Mouse (Mus musculus) hindbrain, embryonic 15.5 days (tissue): ENCODE results near the gene Hhipl1. TPM values are rescaled to one million over a fixed set of nuclear protein-coding genes. Genes with fewer than 3 reads are reported as not detected.

ENCODE experiments used
- ATAC-seq: fragments of 200-750 bp; cut with Nextera tagmentation; 2 replicates; pipeline ENCODE4 v1.8.0; 2017; ENCODE audit warnings: low read depth, moderate number of reproducible peaks, moderate TSS enrichment; ENCODE audit not compliant: low FRiP score
- H3K27ac ChIP-seq: fragments of 300-500 bp; sonication (generic); replicated peaks from 2 replicates; pipeline ENCODE4 v1.5.1; 2015; ENCODE audit warnings: mild to moderate bottlenecking, inconsistent platforms
- H3K27me3 ChIP-seq: fragments of 300-500 bp; sonication (generic); 2 replicates; pipeline ENCODE4 v1.6.1; 2015; ENCODE audit warnings: control low read depth, inconsistent platforms
- H3K36me3 ChIP-seq: fragments of 300-500 bp; sonication (generic); 2 replicates; pipeline ENCODE4 v1.6.1; 2015; ENCODE audit warnings: control low read depth, inconsistent platforms
- H3K4me1 ChIP-seq: fragments of 300-500 bp; sonication (generic); replicated peaks from 2 replicates; pipeline ENCODE4 v1.6.1; 2015; ENCODE audit warnings: control low read depth, inconsistent platforms
- H3K4me2 ChIP-seq: fragments of 300-500 bp; sonication (generic); 2 replicates; pipeline ENCODE4 v1.6.1; 2015; ENCODE audit warnings: moderate library complexity, mild to moderate bottlenecking, inconsistent platforms
- H3K4me3 ChIP-seq: fragments of 300-500 bp; sonication (generic); 2 replicates; pipeline ENCODE4 v1.5.1; 2015; ENCODE audit warnings: mild to moderate bottlenecking, inconsistent platforms
- H3K9ac ChIP-seq: fragments of 300-500 bp; sonication (generic); 2 replicates; pipeline ENCODE4 v1.6.1; 2015; ENCODE audit warnings: inconsistent platforms
- H3K9me3 ChIP-seq: fragments of 300-500 bp; sonication (generic); 2 replicates; pipeline ENCODE4 v1.6.1; 2016; ENCODE audit warnings: control low read depth, inconsistent platforms
- WGBS: fragments of 180-500 bp; shearing (Covaris S2); methylation state at CpG from one replicate; pipeline ENCODE4 v1.1.7; 2015; 5-methylcytosine and 5-hydroxymethylcytosine counted together
- polyA plus RNA-seq: library from polyadenylated mRNA; unstranded; fragments of >200 nt; fragmentation: Nextera tagmentation; extraction: Ambion mirVana; gene quantifications from 2 replicates; pipeline ENCODE4 v1.2.1, GENCODE M21; 2015

Gene Hhipl1
- polyA plus RNA-seq, 1 experiment from 2014 or later, result 2.7 TPM

GRCm38 (mm10) chr12:108271351-108272142, 34.5 kb upstream of the Hhipl1 start:
- WGBS, result 59% methylated on average over 16 of the region's 16 CpGs

DNA sequence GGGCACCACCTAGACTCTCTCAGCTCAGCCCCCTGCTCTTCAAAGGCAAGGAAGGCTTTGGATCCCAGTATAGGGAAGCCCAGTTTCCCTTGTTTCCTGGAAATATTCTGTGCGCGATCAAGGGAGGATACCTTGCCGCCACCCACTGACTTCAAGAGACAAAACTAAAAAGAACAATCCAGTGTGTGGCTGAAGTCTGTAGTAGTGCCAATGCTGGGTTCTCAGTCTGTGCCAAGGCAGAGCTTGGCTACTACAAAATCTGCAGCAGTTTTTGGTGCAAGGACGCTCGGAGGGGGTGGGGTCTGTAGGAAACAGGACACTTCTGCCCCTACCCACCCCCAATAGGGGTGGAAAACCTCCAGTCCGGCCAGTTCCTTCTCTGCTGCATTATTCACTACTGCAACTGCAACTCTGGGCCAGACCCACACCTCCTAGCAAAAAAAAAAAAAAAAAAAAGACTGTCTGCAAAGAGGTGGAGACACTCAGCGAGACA, 33.9 kb upstream of the Hhipl1 start:
- 42% methylated on average over 7 of the region's 7 CpGs for WGBS
- 0 out of 2 replicates have a peak overlapping the region, but pooled peaks have one; percentile 5 for H3K27ac ChIP-seq
- peaks cover 78% of the 10 kb centered on the region for H3K4me1 ChIP-seq
- H3K4me3 ChIP-seq, result peak overlapping the region; percentile 71
- H3K9me3 ChIP-seq, result no peaks in the 10 kb centered on the region
- no peak for ATAC-seq
- no peaks in the 10 kb centered on the region for H3K27me3 ChIP-seq
- peak overlapping the region; percentile 95 for H3K4me2 ChIP-seq
- H3K36me3 ChIP-seq, result no peaks in the 10 kb centered on the region
- H3K9ac ChIP-seq, result 0 out of 2 replicates have a peak overlapping the region, but pooled peaks have one; percentile 75

More at GRCm38 (mm10) chr12:108271351-108272142, 34.5 kb upstream of the Hhipl1 start:
- H3K4me1 ChIP-seq, result peaks cover 78% of the 10 kb centered on the region
- H3K27me3 ChIP-seq, result no peaks in the 10 kb centered on the region
- H3K36me3 ChIP-seq, result no peaks in the 10 kb centered on the region
- H3K9me3 ChIP-seq, result no peaks in the 10 kb centered on the region
- H3K9ac ChIP-seq, result 0 out of 2 replicates have a peak overlapping the region, but pooled peaks have one; percentile 15
- peak overlapping the region; percentile 95 for H3K4me2 ChIP-seq
- peak overlapping the region; percentile 71 for H3K4me3 ChIP-seq
- no peak for ATAC-seq
- 0 out of 2 replicates have a peak overlapping the region, but pooled peaks have one; percentile 5 for H3K27ac ChIP-seq

DNA sequence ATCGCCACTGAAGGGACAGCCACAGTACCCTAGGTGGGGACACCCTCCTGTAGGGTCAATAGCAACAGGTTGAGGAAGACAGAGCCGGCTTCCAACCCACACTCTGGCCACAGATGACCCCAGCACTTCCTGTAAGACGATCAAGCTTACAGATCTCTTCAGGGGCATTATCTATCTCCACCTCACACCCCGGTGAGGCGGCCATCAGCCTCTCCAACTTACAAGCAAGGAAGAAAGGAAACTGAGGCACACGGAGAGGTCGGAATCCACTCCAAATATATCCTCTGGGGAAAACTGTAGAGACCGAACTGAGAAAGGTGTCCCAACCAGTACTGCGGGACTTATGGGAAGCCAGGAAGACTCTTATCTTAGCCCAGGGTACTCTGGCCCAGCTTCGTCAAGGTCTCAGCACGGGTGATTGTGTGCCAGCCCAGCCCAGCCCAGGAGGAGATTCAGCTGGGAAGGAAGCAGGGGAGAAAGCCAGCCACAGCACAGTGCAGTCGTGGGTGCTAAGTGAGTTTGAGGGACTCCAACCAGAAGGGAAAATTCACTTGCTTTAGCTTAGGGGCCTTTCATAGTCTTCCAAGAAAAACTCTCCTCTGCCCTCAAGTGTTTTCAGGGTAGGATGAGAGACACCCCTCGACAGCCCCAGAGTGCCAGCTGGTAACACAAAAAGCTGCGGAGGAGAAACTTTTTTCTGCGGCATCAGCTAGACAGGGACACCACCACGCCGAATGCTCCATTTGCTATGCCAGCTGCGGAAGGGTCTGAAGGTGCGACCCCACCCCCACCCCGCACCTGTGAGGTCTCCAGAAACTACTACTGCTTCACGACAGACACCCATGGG, 32.4 kb upstream of the Hhipl1 start:
- H3K4me3 ChIP-seq, result peak overlapping the region; percentile 71
- H3K4me2 ChIP-seq, result peak overlapping the region; percentile 95
- ATAC-seq, result no peak
- H3K27me3 ChIP-seq, result no peaks in the 10 kb centered on the region
- H3K9me3 ChIP-seq, result no peaks in the 10 kb centered on the region
- H3K9ac ChIP-seq, result peak overlapping the region; percentile 75
- peak overlapping the region; percentile 95 for H3K27ac ChIP-seq
- WGBS, result 1% methylated on average over 21 of the region's 21 CpGs
- peaks cover 81% of the 10 kb centered on the region for H3K4me1 ChIP-seq
- H3K36me3 ChIP-seq, result no peaks in the 10 kb centered on the region

DNA sequence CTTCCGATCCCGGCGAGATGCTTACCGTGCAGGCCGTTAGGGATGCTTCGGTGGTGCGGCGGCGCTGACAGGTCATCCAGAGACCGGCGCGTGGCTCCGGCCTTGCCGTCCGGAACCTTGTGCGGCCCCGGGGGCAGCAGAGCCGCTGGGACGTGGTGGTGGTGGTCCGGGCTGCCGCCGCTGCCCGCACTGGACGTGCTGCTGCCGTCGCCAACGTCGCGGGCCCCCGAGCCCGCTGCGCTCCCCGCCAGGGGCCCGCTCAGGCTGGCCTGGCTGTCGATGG, 31.8 kb upstream of the Hhipl1 start:
- WGBS, result under 1% methylated on average over 35 of the region's 35 CpGs
- H3K4me2 ChIP-seq, result peak overlapping the region; percentile 95
- H3K4me1 ChIP-seq, result peaks cover 82% of the 10 kb centered on the region
- H3K27ac ChIP-seq, result peak overlapping the region; percentile 95
- no peaks in the 10 kb centered on the region for H3K36me3 ChIP-seq
- H3K27me3 ChIP-seq, result no peaks in the 10 kb centered on the region
- no peaks in the 10 kb centered on the region for H3K9me3 ChIP-seq
- H3K9ac ChIP-seq, result peak overlapping the region; percentile 75
- H3K4me3 ChIP-seq, result peak overlapping the region; percentile 71
- no peak for ATAC-seq

- H3K4me1 ChIP-seq, result peaks cover 76% of the 10 kb centered on the region
- H3K9me3 ChIP-seq, result no peaks in the 10 kb centered on the region
- H3K27me3 ChIP-seq, result no peaks in the 10 kb centered on the region
- H3K4me2 ChIP-seq, result peak within 1 kb of the TSS; percentile 95
- H3K9ac ChIP-seq, result peak within 1 kb of the TSS; percentile 76
- no peak for ATAC-seq
- H3K36me3 ChIP-seq, result no peaks in the 10 kb centered on the region
- peak within 1 kb of the TSS; percentile 71 for H3K4me3 ChIP-seq
- WGBS, result under 1% methylated on average over 100 of the region's 120 CpGs
- peak within 1 kb of the TSS; percentile 95 for H3K27ac ChIP-seq
Measured at GRCm38 (mm10) chr12:108274661-108275507, 31.2 kb upstream of the Hhipl1 start, which contains the start of gene Ccdc85c. Gene Ccdc85c (minus strand): TSS chr12:108275425.

- WGBS, result under 1% methylated on average over 29 of the region's 37 CpGs
- H3K27me3 ChIP-seq, result no peaks in the 10 kb centered on the region
- H3K4me3 ChIP-seq, result peak overlapping the region; percentile 71
- H3K27ac ChIP-seq, result peak overlapping the region; percentile 95
- peaks cover 70% of the 10 kb centered on the region for H3K4me1 ChIP-seq
- H3K4me2 ChIP-seq, result peak overlapping the region; percentile 95
- H3K36me3 ChIP-seq, result no peaks in the 10 kb centered on the region
- ATAC-seq, result peak; percentile 92
- peak overlapping the region; percentile 76 for H3K9ac ChIP-seq
- H3K9me3 ChIP-seq, result no peaks in the 10 kb centered on the region
Measured at GRCm38 (mm10) chr12:108275508-108275890, 30.6 kb upstream of the Hhipl1 start.

DNA sequence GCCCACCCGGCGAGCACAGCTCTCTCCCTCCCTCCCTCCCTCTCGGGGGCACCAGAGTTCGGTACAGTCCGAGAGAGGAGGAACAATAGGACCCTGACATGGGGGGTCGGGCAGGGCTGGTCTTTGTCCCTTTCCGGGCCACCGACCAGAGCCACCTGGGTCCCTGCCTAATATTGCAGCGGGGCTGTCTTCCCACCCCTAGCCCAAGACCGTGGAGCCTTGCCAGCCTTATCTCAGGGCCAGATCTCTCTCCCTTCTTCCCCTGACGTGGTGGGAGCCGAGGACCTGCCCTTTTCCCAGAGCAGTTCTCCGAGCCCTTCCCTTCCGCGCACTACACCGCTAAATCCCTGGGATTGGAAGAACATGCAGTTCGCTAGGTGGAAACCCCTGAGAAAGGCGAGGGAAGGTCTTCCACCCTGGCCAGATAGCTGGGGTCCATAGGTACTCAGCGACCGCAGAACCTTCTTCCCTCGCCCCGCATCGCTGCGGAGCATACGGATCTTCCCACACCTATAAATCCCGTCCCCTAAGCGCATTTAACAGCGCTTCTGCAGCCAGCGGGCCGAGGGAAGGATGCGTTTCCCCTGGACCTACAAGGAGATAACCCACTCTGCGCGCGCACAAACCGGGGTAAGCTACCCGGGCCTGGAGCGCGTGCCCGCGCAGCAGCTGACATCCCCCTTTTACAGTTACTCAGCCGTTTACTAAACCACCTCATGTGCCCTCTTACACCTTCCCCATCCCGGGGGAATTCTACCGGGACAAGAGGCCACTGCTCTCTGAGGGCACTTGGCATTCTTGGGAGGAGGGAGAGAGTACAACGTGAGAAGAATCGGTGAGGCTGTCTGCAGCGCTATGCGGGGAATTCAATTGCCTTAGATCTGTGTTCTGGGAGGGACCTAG, 29.9 kb upstream of the Hhipl1 start:
- Histone ChIP-seq H3K4me1 (peaks cover 63% of the 10 kb centered on the region), H3K9me3 (no peaks in the 10 kb centered on the region), H3K4me3 (peak overlapping the region; percentile 71), H3K27ac (peak overlapping the region; percentile 95), H3K36me3 (no peaks in the 10 kb centered on the region), H3K9ac (peak overlapping the region; percentile 76), H3K27me3 (no peaks in the 10 kb centered on the region), H3K4me2 (peak overlapping the region; percentile 95)
- ATAC-seq, result peak; percentile 0; the same call in 1 of the 2 replicates
- under 1% methylated on average over 41 of the region's 47 CpGs for WGBS

DNA sequence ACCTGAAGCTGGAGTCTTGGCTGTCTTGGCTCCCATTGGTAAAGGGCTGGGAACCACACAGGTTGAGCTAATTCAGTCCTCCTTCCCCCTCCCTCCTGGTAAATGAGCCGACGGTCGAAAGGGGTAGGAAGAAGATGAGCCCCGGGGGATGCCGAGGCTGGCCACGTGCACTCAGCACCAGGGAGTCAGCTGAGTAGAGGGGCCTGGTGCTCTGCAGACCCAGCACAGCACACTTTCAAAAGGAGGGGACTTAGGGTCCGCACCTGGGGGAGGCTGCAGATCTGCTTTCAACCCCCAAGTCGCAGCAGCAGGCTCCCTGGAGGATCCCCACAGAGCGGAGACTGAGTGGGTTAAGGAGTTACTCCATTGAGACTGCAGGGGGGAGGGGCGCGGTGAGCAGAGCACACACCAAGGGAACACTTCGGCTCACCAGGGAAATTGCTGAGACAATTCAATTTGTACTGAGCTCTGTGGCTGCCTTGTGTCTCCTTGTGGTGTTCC, 28.7 kb upstream of the Hhipl1 start:
- Histone ChIP-seq H3K4me1 (peaks cover 51% of the 10 kb centered on the region), H3K4me2 (peak overlapping the region; percentile 95), H3K27ac (peak overlapping the region; percentile 95), H3K4me3 (peak overlapping the region; percentile 71), H3K27me3 (no peaks in the 10 kb centered on the region), H3K9me3 (no peaks in the 10 kb centered on the region), H3K36me3 (no peaks in the 10 kb centered on the region), H3K9ac (no peak overlapping the region)
- 2% methylated on average over 12 of the region's 12 CpGs for WGBS
- ATAC-seq, result no peak

GRCm38 (mm10) chr12:108278221-108278918, 27.7 kb upstream of the Hhipl1 start:
- 22% methylated on average over 15 of the region's 15 CpGs for WGBS
- no peaks in the 10 kb centered on the region for H3K9me3 ChIP-seq
- H3K4me1 ChIP-seq, result peaks cover 41% of the 10 kb centered on the region
- H3K4me2 ChIP-seq, result peak overlapping the region; percentile 95
- ATAC-seq, result no peak
- no peak overlapping the region for H3K9ac ChIP-seq
- no peaks in the 10 kb centered on the region for H3K27me3 ChIP-seq
- no peaks in the 10 kb centered on the region for H3K36me3 ChIP-seq
- H3K27ac ChIP-seq, result peak overlapping the region; percentile 95
- H3K4me3 ChIP-seq, result no peak overlapping the region
